Mouse (Mus musculus) spleen, postnatal 14 days (tissue): Measurements from ENCODE around the gene Lzts2.
"Not testable (repeated sequence)": the region's sequence is repeated elsewhere in the genome, so short reads cannot be mapped to it uniquely, and the experiment has no call there.

ENCODE experiments used
- DNase-seq, 2 experiments: peaks; one replicate each; pipeline ENCODE4 v3.0.0; 2021 to 2022; ENCODE audit warnings: low spot score in 2 of 2

Lzts2 gene

GRCm38 (mm10) chr19:45025937-45026568 lies 11.8 kb downstream of the Lzts2 start:
- DNase-seq, result no peak

GRCm38 (mm10) chr19:45026958-45027670 lies 12.9 kb downstream of the Lzts2 start:
- no peak for DNase-seq

- no peak for DNase-seq
Measured at GRCm38 (mm10) chr19:45027848-45028247, 13.6 kb downstream of the Lzts2 start.

- no peak for DNase-seq
Measured at GRCm38 (mm10) chr19:45028746-45029145, 14.5 kb downstream of the Lzts2 start.

- no peak for DNase-seq
Measured at GRCm38 (mm10) chr19:45029571-45029970, 15.4 kb downstream of the Lzts2 start.

GRCm38 (mm10) chr19:45030111-45030510 lies 15.9 kb downstream of the Lzts2 start:
- DNase-seq, result peak in 1 of 2 experiments; percentile 59

- peak in 1 of 2 experiments; percentile 61 for DNase-seq
Measured at GRCm38 (mm10) chr19:45030746-45031693, 16.8 kb downstream of the Lzts2 start.

GRCm38 (mm10) chr19:45031780-45032179 lies 17.6 kb downstream of the Lzts2 start:
- peak; percentile 38 to 62 for DNase-seq

GRCm38 (mm10) chr19:45032570-45033332 lies 18.5 kb downstream of the Lzts2 start:
- no peak for DNase-seq

GRCm38 (mm10) chr19:45036867-45037266 lies 22.7 kb downstream of the Lzts2 start:
- peak in 1 of 2 experiments; percentile 48 for DNase-seq

- DNase-seq, result not testable (repeated sequence)
Measured at GRCm38 (mm10) chr19:45038198-45038597, 24.0 kb downstream of the Lzts2 start.

GRCm38 (mm10) chr19:45040214-45040613 lies 26.0 kb downstream of the Lzts2 start:
- DNase-seq, result no peak

- DNase-seq, result no peak
Measured at GRCm38 (mm10) chr19:45044389-45044927, 30.2 kb downstream of the Lzts2 start.

- DNase-seq, result no peak
Measured at GRCm38 (mm10) chr19:45045236-45045635, 31.0 kb downstream of the Lzts2 start.

- DNase-seq, result no peak
Measured at GRCm38 (mm10) chr19:45045651-45046050, 31.4 kb downstream of the Lzts2 start, which contains the start of gene Pdzd7. Gene Pdzd7 (minus strand): TSS chr19:45045717.

GRCm38 (mm10) chr19:45046523-45047321 lies 32.5 kb downstream of the Lzts2 start:
- DNase-seq, result peak; percentile 49 to 57

- DNase-seq, result peak; percentile 68 to 76
Measured at GRCm38 (mm10) chr19:45047417-45047934, 33.3 kb downstream of the Lzts2 start, which contains the start of gene Sfxn3. Gene Sfxn3 (plus strand): TSS chr19:45047503.

GRCm38 (mm10) chr19:45047935-45048643 lies 33.9 kb downstream of the Lzts2 start:
- no peak for DNase-seq
